Comparison of ENCODE assay signal across 8 mouse cellular contexts in genomic region chr5:137072079-137072960, GRCm38 (mm10). TPM values are rescaled to one million over a fixed set of nuclear protein-coding genes. Genes with fewer than 3 reads are reported as not detected.
DNase-seq lines count a peak whose midpoint lies in the region; ATAC-seq and TF ChIP-seq lines count a peak whose summit lies in the region.

Gene Serpine1 (minus strand): TSS chr5:137072268.

- H3K4me3 ChIP-seq in embryonic fibroblast, embryonic 13.5 days (ENCODE audit: insufficient read depth, low read length), result peak within 1 kb of the TSS; percentile 73
- H3K4me3 ChIP-seq in heart, embryonic 11.5 days (ENCODE audit: low read depth, low read length), result peak within 1 kb of the TSS; percentile 30
- H3K4me3 ChIP-seq in liver, embryonic 12.5 days, result peak within 1 kb of the TSS; percentile 18
- H3K4me3 ChIP-seq in neural tube, embryonic 12.5 days, result peak within 1 kb of the TSS; percentile 18; the same call in 1 of the 2 replicates
- H3K4me3 ChIP-seq in thymus, adult 2 months (ENCODE audit: control insufficient read depth, insufficient read depth, low read length), result no peak within 1 kb of the TSS

- peak; percentile 68 for DNase-seq in CD4-positive, CD25-positive, alpha-beta regulatory T cell, adult 2 months (ENCODE audit: low read depth, low spot score)
- peak; percentile 76 to 77 for DNase-seq in adrenal gland, postnatal 36 days
- DNase-seq in kidney, adult 9 months, result peak; percentile 98
- DNase-seq in thymus, adult 2 months, result peak; percentile 63

- H3K9me3 ChIP-seq in heart, embryonic 11.5 days (replicated peaks; ENCODE audit: control insufficient read depth, low read length), result no peaks in the 10 kb centered on the region
- H3K9me3 ChIP-seq in liver, embryonic 12.5 days (replicated peaks), result no peaks in the 10 kb centered on the region
- H3K9me3 ChIP-seq in neural tube, embryonic 12.5 days, result no peaks in the 10 kb centered on the region

- H3K9ac ChIP-seq in heart, embryonic 11.5 days (ENCODE audit: low read depth, low read length), result no peak within 1 kb of the TSS; the same call in 1 of the 2 replicates
- peak within 1 kb of the TSS; percentile 31; the same call in 1 of the 2 replicates for H3K9ac ChIP-seq in liver, embryonic 12.5 days
- peak within 1 kb of the TSS; percentile 33; the same call in 1 of the 2 replicates for H3K9ac ChIP-seq in neural tube, embryonic 12.5 days

- no peaks in the 10 kb centered on the region for H3K36me3 ChIP-seq in heart, embryonic 11.5 days (ENCODE audit: control insufficient read depth, insufficient read depth, low read length)
- H3K36me3 ChIP-seq in liver, embryonic 12.5 days, result no peaks in the 10 kb centered on the region
- no peaks in the 10 kb centered on the region for H3K36me3 ChIP-seq in neural tube, embryonic 12.5 days
- no peaks in the 10 kb centered on the region for H3K36me3 ChIP-seq in thymus, adult 2 months (ENCODE audit: control insufficient read depth, insufficient read depth, low read length)

- H3K27ac ChIP-seq in embryonic fibroblast, embryonic 13.5 days (ENCODE audit: insufficient read depth, low read length), result peak within 1 kb of the TSS; percentile 89
- H3K27ac ChIP-seq in heart, embryonic 11.5 days (ENCODE audit: low read depth, low read length), result peak within 1 kb of the TSS; percentile 71
- peak within 1 kb of the TSS; percentile 46 for H3K27ac ChIP-seq in liver, embryonic 12.5 days
- H3K27ac ChIP-seq in neural tube, embryonic 12.5 days, result no peak within 1 kb of the TSS
- no peak within 1 kb of the TSS for H3K27ac ChIP-seq in thymus, adult 2 months (ENCODE audit: control insufficient read depth, insufficient read depth, low read length)

- TF ChIP-seq CTCF in embryonic fibroblast, embryonic 13.5 days (IDR thresholded peaks at IDR 0.05; ENCODE audit: borderline replicate concordance, insufficient read depth, low read length), result no peak
- TF ChIP-seq CTCF in thymus, adult 2 months (IDR thresholded peaks at IDR 0.05; ENCODE audit: borderline replicate concordance, control insufficient read depth, extremely low read depth, insufficient read depth, low read length, poor library complexity), result no peak

- H3K4me2 ChIP-seq in heart, embryonic 11.5 days, result peak within 1 kb of the TSS; percentile 60
- H3K4me2 ChIP-seq in liver, embryonic 12.5 days, result peak within 1 kb of the TSS; percentile 53
- peak within 1 kb of the TSS; percentile 51 for H3K4me2 ChIP-seq in neural tube, embryonic 12.5 days (replicated peaks)

- peak; percentile 67; the same call in 1 of the 2 replicates for ATAC-seq in heart, embryonic 11.5 days (replicated peaks; ENCODE audit: insufficient number of reproducible peaks, low FRiP score, low TSS enrichment)
- peak; percentile 80 for ATAC-seq in liver, embryonic 12.5 days
- 0 out of 2 replicates have a peak, but pooled peaks have one; percentile 48 for ATAC-seq in neural tube, embryonic 12.5 days (ENCODE audit: low FRiP score, low read depth)

- WGBS in heart, embryonic 11.5 days (ENCODE audit: insufficient replicate concordance), result 20% methylated on average over 23 of the region's 23 CpGs
- 21% methylated on average over 23 of the region's 23 CpGs for WGBS in liver, embryonic 12.5 days (ENCODE audit: insufficient replicate concordance)
- WGBS in neural tube, embryonic 12.5 days, result 23% methylated on average over 23 of the region's 23 CpGs
- 25% methylated on average over 23 of the region's 23 CpGs for WGBS in thymus, adult 2 months

- H3K27me3 ChIP-seq in heart, embryonic 11.5 days (ENCODE audit: control insufficient read depth, insufficient read depth, low read length), result no peaks in the 10 kb centered on the region
- peaks cover 27% of the 10 kb centered on the region; the same call in 1 of the 2 replicates for H3K27me3 ChIP-seq in liver, embryonic 12.5 days (replicated peaks)
- H3K27me3 ChIP-seq in neural tube, embryonic 12.5 days (replicated peaks), result no peaks in the 10 kb centered on the region
- no peaks in the 10 kb centered on the region for H3K27me3 ChIP-seq in thymus, adult 2 months (ENCODE audit: control insufficient read depth, insufficient read depth, low read length)

- H3K4me1 ChIP-seq in embryonic fibroblast, embryonic 13.5 days (ENCODE audit: control insufficient read depth, insufficient read depth, low read length), result peaks cover 10% of the 10 kb centered on the region
- H3K4me1 ChIP-seq in heart, embryonic 11.5 days (ENCODE audit: control insufficient read depth, insufficient read depth, low read length), result peaks cover 36% of the 10 kb centered on the region
- peaks cover 39% of the 10 kb centered on the region for H3K4me1 ChIP-seq in liver, embryonic 12.5 days
- H3K4me1 ChIP-seq in neural tube, embryonic 12.5 days, result 0 out of 2 replicates have a peak, but pooled peaks cover 6% of the 10 kb centered on the region
- peaks cover 3% of the 10 kb centered on the region; the same call in 1 of the 2 replicates for H3K4me1 ChIP-seq in thymus, adult 2 months (replicated peaks; ENCODE audit: control insufficient read depth, insufficient read depth, low read length)

- TF ChIP-seq POLR2A in embryonic fibroblast, embryonic 13.5 days (IDR thresholded peaks at IDR 0.05; ENCODE audit: low read depth, low read length), result peak; percentile 100
- no peak for TF ChIP-seq POLR2A in thymus, adult 2 months (IDR thresholded peaks at IDR 0.05; ENCODE audit: control insufficient read depth, extremely low read depth, insufficient read depth, low read length, poor library complexity)

RNA-seq across cellular contexts. Expression of gene Serpine1, which starts in this region (rescaled TPM):
- total RNA-seq in adrenal gland, postnatal 36 days (2021), result 10 to 100 TPM in 1 of 2 experiments, 1 to 10 TPM in 1; 3.5 to 11.2 TPM
- polyA plus RNA-seq in embryonic fibroblast, embryonic 13.5 days (2011; ENCODE audit: insufficient read length, low read depth, missing spikeins), result 646 and 1,921 TPM in 2 replicates
- 0.52 and 0.97 TPM in 2 replicates for polyA plus RNA-seq in heart, embryonic 11.5 days (2014; fragmentation: Nextera tagmentation; extraction: Ambion mirVana)
- 0.19 TPM in 1 of 2 replicates, not detected in the other for polyA plus RNA-seq in liver, embryonic 12.5 days (2016; fragmentation: Nextera tagmentation; extraction: Ambion mirVana)
- polyA plus RNA-seq in neural tube, embryonic 12.5 days (2016; fragmentation: Nextera tagmentation; extraction: Ambion mirVana), result 0.11 and 0.23 TPM in 2 replicates
- polyA plus RNA-seq in thymus, adult 2 months (2012; rRNA removed), result 3.1 and 4.1 TPM in 2 replicates

Comparison
In these comparisons a context has a peak if more than half of its experiments do, and no peak if none do; other contexts are left out.
1. RNA of gene Serpine1 (polyA plus RNA-seq): 646 to 1,921 TPM in embryonic fibroblast, embryonic 13.5 days; 3.1 to 4.1 TPM in thymus, adult 2 months, 0.52 to 0.97 TPM in heart, embryonic 11.5 days, 0.19 TPM in liver, embryonic 12.5 days and 0.11 to 0.23 TPM in neural tube, embryonic 12.5 days; every median in the first group is over 100 times any median in the second.
2. Peak in ATAC-seq, H3K4me3 ChIP-seq, H3K27ac ChIP-seq and H3K4me2 ChIP-seq in heart, embryonic 11.5 days; RNA of the gene not detected or under 1 TPM.
3. Peak in ATAC-seq, H3K4me3 ChIP-seq, H3K27ac ChIP-seq, H3K9ac ChIP-seq and H3K4me2 ChIP-seq in liver, embryonic 12.5 days; RNA of the gene not detected or under 1 TPM.
4. Peak in ATAC-seq, H3K4me3 ChIP-seq, H3K9ac ChIP-seq and H3K4me2 ChIP-seq in neural tube, embryonic 12.5 days; RNA of the gene not detected or under 1 TPM.
5. Peak in every context shown above with its lines, with median percentiles within 50 percentile points of each other: DNase-seq, ATAC-seq and H3K4me2 ChIP-seq.